Mouse (Mus musculus) heart, embryonic 11.5 days (tissue): Measurements from ENCODE around the gene Mavs. TPM values are rescaled to one million over a fixed set of nuclear protein-coding genes. Genes with fewer than 3 reads are reported as not detected.
A peak's percentile ranks its signal among the peaks of the same experiment; 100 is the strongest.

Source experiments
- ATAC-seq: fragments of 200-750 bp; cut with Nextera tagmentation; replicated peaks from 2 replicates; pipeline ENCODE4 v1.8.0; 2017; ENCODE audit warnings: moderate library complexity; ENCODE audit not compliant: insufficient number of reproducible peaks, low FRiP score, low TSS enrichment
- H3K27ac ChIP-seq: fragments of 300-500 bp; sonication (generic); 2 replicates; pipeline ENCODE4 v1.5.1; 2014; ENCODE audit warnings: mild to moderate bottlenecking, low read depth, low read length
- H3K27me3 ChIP-seq: fragments of 300-500 bp; sonication (generic); 2 replicates; pipeline ENCODE4 v1.6.1; 2014; ENCODE audit warnings: mild to moderate bottlenecking, low read length, mixed read lengths; ENCODE audit not compliant: control insufficient read depth, insufficient read depth
- H3K36me3 ChIP-seq: fragments of 300-500 bp; sonication (generic); 2 replicates; pipeline ENCODE4 v1.6.1; 2014; ENCODE audit warnings: mild to moderate bottlenecking, low read length, moderate library complexity, mixed read lengths; ENCODE audit not compliant: control insufficient read depth, insufficient read depth
- H3K4me1 ChIP-seq: fragments of 300-500 bp; sonication (generic); 2 replicates; pipeline ENCODE4 v1.6.1; 2014; ENCODE audit warnings: low read length; ENCODE audit not compliant: control insufficient read depth, insufficient read depth
- H3K4me2 ChIP-seq: fragments of 300-500 bp; sonication (generic); 2 replicates; pipeline ENCODE4 v1.6.1; 2014; ENCODE audit warnings: mild to moderate bottlenecking, moderate library complexity
- H3K4me3 ChIP-seq: fragments of 300-500 bp; sonication (generic); 2 replicates; pipeline ENCODE4 v1.5.1; 2014; ENCODE audit warnings: low read depth, low read length
- H3K9ac ChIP-seq: fragments of 300-500 bp; sonication (generic); 2 replicates; pipeline ENCODE4 v1.6.1; 2014; ENCODE audit warnings: mild to moderate bottlenecking, low read depth, low read length, moderate library complexity
- H3K9me3 ChIP-seq: fragments of 300-500 bp; sonication (generic); replicated peaks from 2 replicates; pipeline ENCODE4 v1.6.1; 2016; ENCODE audit warnings: low read length; ENCODE audit not compliant: control insufficient read depth
- WGBS: fragments of 180-500 bp; shearing (Covaris S2); extraction: QIAGEN DNeasy Blood & Tissue Kit; methylation state at CpG from one replicate; pipeline ENCODE4 v1.1.7; 2014; ENCODE audit not compliant: insufficient replicate concordance; 5-methylcytosine and 5-hydroxymethylcytosine counted together
- polyA plus RNA-seq: library from polyadenylated mRNA; unstranded; fragments of >200 nt; fragmentation: Nextera tagmentation; extraction: Ambion mirVana; gene quantifications from 2 replicates; pipeline ENCODE4 v1.2.1, GENCODE M21; 2014

The Mavs gene
- 15.2 and 18.5 TPM in 2 replicates for polyA plus RNA-seq

GRCm38 (mm10) chr2:131233307-131234126 lies at the start of gene Mavs:
Gene Mavs (plus strand): TSS chr2:131234063.
- peak within 1 kb of the TSS; percentile 77 for H3K4me3 ChIP-seq
- peak within 1 kb of the TSS; percentile 74 for H3K27ac ChIP-seq
- ATAC-seq, result peak; percentile 99
- H3K27me3 ChIP-seq, result no peaks in the 10 kb centered on the region
- peaks cover 20% of the 10 kb centered on the region for H3K4me1 ChIP-seq
- WGBS, result 13% methylated on average over 29 of the region's 29 CpGs
- H3K9me3 ChIP-seq, result no peaks in the 10 kb centered on the region
- peak within 1 kb of the TSS; percentile 95 for H3K4me2 ChIP-seq
- peak within 1 kb of the TSS; percentile 87 for H3K9ac ChIP-seq
- H3K36me3 ChIP-seq, result no peaks in the 10 kb centered on the region

- Histone ChIP-seq H3K9me3 (no peaks in the 10 kb centered on the region), H3K4me2 (peak overlapping the region; percentile 93), H3K9ac (peak overlapping the region; percentile 86), H3K36me3 (no peaks in the 10 kb centered on the region; the same call in 1 of the 2 replicates), H3K27me3 (no peaks in the 10 kb centered on the region), H3K27ac (peak overlapping the region; percentile 67), H3K4me3 (peak overlapping the region; percentile 73), H3K4me1 (peaks cover 18% of the 10 kb centered on the region)
- 1% methylated on average over 14 of the region's 14 CpGs for WGBS
- ATAC-seq, result peak; percentile 50; the same call in 1 of the 2 replicates
Observed at GRCm38 (mm10) chr2:131186343-131186742, 47.5 kb upstream of the Mavs start.

GRCm38 (mm10) chr2:131186771-131187601 lies 46.9 kb upstream of the Mavs start, which contains the start of the genes Cdc25b and Spef1:
Gene Cdc25b (plus strand): TSS chr2:131186949.
Gene Spef1 (minus strand): TSS chr2:131187282.
- peaks cover 18% of the 10 kb centered on the region for H3K4me1 ChIP-seq
- H3K4me2 ChIP-seq, result peak within 1 kb of the TSS; percentile 93
- peak within 1 kb of the TSS; percentile 67 for H3K27ac ChIP-seq
- peak; percentile 87 for ATAC-seq
- H3K27me3 ChIP-seq, result no peaks in the 10 kb centered on the region
- H3K36me3 ChIP-seq, result no peaks in the 10 kb centered on the region; the same call in 1 of the 2 replicates
- no peaks in the 10 kb centered on the region for H3K9me3 ChIP-seq
- 1% methylated on average over 43 of the region's 43 CpGs for WGBS
- peak within 1 kb of the TSS; percentile 86 for H3K9ac ChIP-seq
- H3K4me3 ChIP-seq, result peak within 1 kb of the TSS; percentile 73

GRCm38 (mm10) chr2:131187602-131187922 lies 46.3 kb upstream of the Mavs start:
- H3K36me3 ChIP-seq, result peaks cover under 1% of the 10 kb centered on the region
- H3K27me3 ChIP-seq, result no peaks in the 10 kb centered on the region
- H3K4me3 ChIP-seq, result peak overlapping the region; percentile 73
- ATAC-seq, result no peak
- no peak overlapping the region for H3K27ac ChIP-seq
- no peaks in the 10 kb centered on the region for H3K9me3 ChIP-seq
- 33% methylated on average over 3 of the region's 3 CpGs for WGBS
- H3K4me1 ChIP-seq, result peaks cover 18% of the 10 kb centered on the region
- H3K4me2 ChIP-seq, result peak overlapping the region; percentile 93
- H3K9ac ChIP-seq, result peak overlapping the region; percentile 86

GRCm38 (mm10) chr2:131188311-131188710 lies 45.6 kb upstream of the Mavs start:
- Histone ChIP-seq H3K4me2 (peak overlapping the region; percentile 93), H3K4me3 (peak overlapping the region; percentile 73), H3K27ac (no peak overlapping the region), H3K27me3 (no peaks in the 10 kb centered on the region), H3K9ac (0 out of 2 replicates have a peak overlapping the region, but pooled peaks have one; percentile 86), H3K36me3 (peaks cover 5% of the 10 kb centered on the region), H3K4me1 (peaks cover 18% of the 10 kb centered on the region), H3K9me3 (no peaks in the 10 kb centered on the region)
- ATAC-seq, result no peak
- WGBS, result 88% methylated on average over 5 of the region's 5 CpGs

- Histone ChIP-seq H3K4me2 (peak overlapping the region; percentile 27), H3K9me3 (no peaks in the 10 kb centered on the region), H3K4me1 (peaks cover 18% of the 10 kb centered on the region), H3K36me3 (peaks cover 13% of the 10 kb centered on the region), H3K27ac (no peak overlapping the region), H3K4me3 (no peak overlapping the region), H3K9ac (no peak overlapping the region), H3K27me3 (no peaks in the 10 kb centered on the region)
- no peak for ATAC-seq
- 51% methylated on average over 5 of the region's 5 CpGs for WGBS
Observed at GRCm38 (mm10) chr2:131189521-131190309, 44.1 kb upstream of the Mavs start.

GRCm38 (mm10) chr2:131190344-131191004 lies 43.4 kb upstream of the Mavs start:
- peaks cover 18% of the 10 kb centered on the region for H3K4me1 ChIP-seq
- H3K9ac ChIP-seq, result no peak overlapping the region
- H3K27me3 ChIP-seq, result no peaks in the 10 kb centered on the region
- no peak for ATAC-seq
- H3K27ac ChIP-seq, result no peak overlapping the region
- no peak overlapping the region for H3K4me3 ChIP-seq
- no peaks in the 10 kb centered on the region for H3K9me3 ChIP-seq
- WGBS, result 56% methylated on average over 10 of the region's 10 CpGs
- peaks cover 13% of the 10 kb centered on the region for H3K36me3 ChIP-seq
- H3K4me2 ChIP-seq, result peak overlapping the region; percentile 27
